Comparison of ENCODE assay signal across 8 mouse cellular contexts in the genomic region with DNA sequence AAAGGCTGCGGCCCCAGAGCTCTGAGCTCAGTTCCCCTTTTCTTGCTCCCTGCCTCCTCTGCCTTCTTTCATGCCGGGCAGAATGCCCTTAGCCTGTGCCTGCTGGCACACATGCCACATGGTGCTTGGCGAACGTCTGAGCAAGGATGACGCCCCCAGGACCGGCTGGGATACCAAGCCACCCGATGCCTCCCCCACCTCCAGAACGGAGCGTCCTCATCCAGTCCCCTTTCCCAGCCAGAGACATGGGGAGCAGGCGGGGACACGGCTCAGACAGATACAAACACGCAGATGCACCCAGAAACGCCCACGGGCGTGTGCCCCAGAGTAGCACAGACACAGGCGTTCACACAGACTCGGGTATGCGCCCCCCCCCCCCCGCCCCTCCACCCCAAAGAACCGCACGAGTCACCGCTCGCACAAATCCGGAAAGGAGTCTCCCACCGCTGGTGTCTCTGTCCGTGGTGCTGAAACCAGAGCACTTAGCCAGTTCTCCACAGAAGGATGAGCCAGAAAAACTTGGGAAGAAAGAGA. TPM values are rescaled to one million over a fixed set of nuclear protein-coding genes. Genes with fewer than 3 reads are reported as not detected.
DNase-seq lines count a peak whose midpoint lies in the region; ATAC-seq and TF ChIP-seq lines count a peak whose summit lies in the region.

No protein-coding gene starts in this region.

- no peak overlapping the region for H3K4me3 ChIP-seq in MEL (ENCODE audit: control insufficient read depth in 1 of 2, insufficient read depth in 1 of 2, low read depth in 2 of 2, low read length in 2 of 2)
- H3K4me3 ChIP-seq in heart, embryonic 14.5 days (ENCODE audit: control insufficient read depth in 1 of 2, insufficient read depth in 1 of 2, low read depth in 1 of 2, low read length in 2 of 2) = no peak overlapping the region
- peak overlapping the region; percentile 10; the same call in 1 of the 2 replicates for H3K4me3 ChIP-seq in layer of hippocampus, adult 2 months
- H3K4me3 ChIP-seq in midbrain, embryonic 12.5 days = no peak overlapping the region

- peaks cover 7 to 14% of the 10 kb centered on the region in 2 experiments for H3K27me3 ChIP-seq in MEL (ENCODE audit: control insufficient read depth in 1 of 2, insufficient read depth in 2 of 2, low read length in 2 of 2)
- peaks cover 88% of the 10 kb centered on the region for H3K27me3 ChIP-seq in heart, embryonic 14.5 days (ENCODE audit: control insufficient read depth, insufficient read depth, low read length)
- peaks cover 94% of the 10 kb centered on the region for H3K27me3 ChIP-seq in midbrain, embryonic 12.5 days

- TF ChIP-seq EP300 in MEL (IDR thresholded peaks at IDR 0.05; ENCODE audit: low read depth in 1 of 2, low read length in 2 of 2) = no peak

- WGBS in heart, embryonic 14.5 days = 2% methylated on average over 26 of the region's 26 CpGs
- WGBS in midbrain, embryonic 12.5 days = 2% methylated on average over 26 of the region's 26 CpGs

- TF ChIP-seq CTCF in MEL (IDR thresholded peaks at IDR 0.05 in 2 of 3, conservative IDR thresholded peaks at IDR 0.05 in 1 of 3; ENCODE audit: control insufficient read depth in 1 of 3, insufficient read depth in 1 of 3, low read depth in 2 of 3, low read length in 3 of 3, poor library complexity in 1 of 3, severe bottlenecking in 1 of 3) = no peak
- TF ChIP-seq CTCF in layer of hippocampus, adult 2 months (conservative IDR thresholded peaks at IDR 0.05) = no peak

- H3K79me2 ChIP-seq in MEL (ENCODE audit: control insufficient read depth, insufficient read depth, low read length, poor library complexity) = no peaks in the 10 kb centered on the region

- ATAC-seq in frontal cortex, adult (ENCODE audit: low TSS enrichment) = peak; percentile 77
- ATAC-seq in heart, embryonic 14.5 days (ENCODE audit: insufficient number of reproducible peaks, insufficient read depth, low FRiP score, low read depth) = no peak
- no peak for ATAC-seq in midbrain, embryonic 12.5 days (ENCODE audit: low FRiP score, low read depth)

- no peak overlapping the region for H3K9ac ChIP-seq in MEL (ENCODE audit: control insufficient read depth, low read depth, low read length, poor library complexity, severe bottlenecking)
- H3K9ac ChIP-seq in heart, embryonic 14.5 days (ENCODE audit: low read length) = no peak overlapping the region
- H3K9ac ChIP-seq in midbrain, embryonic 12.5 days (replicated peaks) = no peak overlapping the region

- H3K27ac ChIP-seq in MEL (ENCODE audit: control insufficient read depth, low read depth, low read length) = no peak overlapping the region
- no peak overlapping the region for H3K27ac ChIP-seq in heart, embryonic 14.5 days (replicated peaks in 1 of 2; ENCODE audit: control insufficient read depth in 1 of 2, insufficient read depth in 1 of 2, low read depth in 2 of 2, low read length in 2 of 2)
- H3K27ac ChIP-seq in layer of hippocampus, adult 2 months = peak overlapping the region; percentile 89
- H3K27ac ChIP-seq in midbrain, embryonic 12.5 days (replicated peaks) = no peak overlapping the region

- DNase-seq in frontal cortex, postnatal 14 days (ENCODE audit: low spot score in 2 of 2) = no peak
- DNase-seq in MEL (ENCODE audit: low read depth, low spot score) = peak; percentile 79
- peak; percentile 52 to 58 for DNase-seq in cerebellum, postnatal 36 days
- peak; percentile 87 to 89 for DNase-seq in layer of hippocampus, adult 2 months (ENCODE audit: low spot score in 2 of 2)
- DNase-seq in thymus, postnatal 14 days = peak; percentile 53

- H3K4me2 ChIP-seq in heart, embryonic 14.5 days (ENCODE audit: low read length) = 0 out of 2 replicates have a peak overlapping the region, but pooled peaks have one; percentile 20
- peak overlapping the region; percentile 17; the same call in 1 of the 2 replicates for H3K4me2 ChIP-seq in midbrain, embryonic 12.5 days (replicated peaks)

- H3K36me3 ChIP-seq in MEL (ENCODE audit: control insufficient read depth in 1 of 2, insufficient read depth in 2 of 2, low read length in 2 of 2) = no peaks in the 10 kb centered on the region
- no peaks in the 10 kb centered on the region for H3K36me3 ChIP-seq in heart, embryonic 14.5 days (ENCODE audit: control insufficient read depth, insufficient read depth, low read length)
- H3K36me3 ChIP-seq in midbrain, embryonic 12.5 days = no peaks in the 10 kb centered on the region

- no peak for TF ChIP-seq RAD21 in MEL (IDR thresholded peaks at IDR 0.05; ENCODE audit: low read depth, low read length)

- H3K9me3 ChIP-seq in MEL (replicated peaks; ENCODE audit: insufficient read depth, low read length) = no peaks in the 10 kb centered on the region
- H3K9me3 ChIP-seq in heart, embryonic 14.5 days (ENCODE audit: control insufficient read depth, low read length) = no peaks in the 10 kb centered on the region
- no peaks in the 10 kb centered on the region for H3K9me3 ChIP-seq in midbrain, embryonic 12.5 days

- TF ChIP-seq POLR2A in MEL (IDR thresholded peaks at IDR 0.05; ENCODE audit: control insufficient read depth in 1 of 2, insufficient read depth in 1 of 2, low read depth in 1 of 2, low read length in 2 of 2, poor library complexity in 1 of 2) = no peak

- H3K4me1 ChIP-seq in MEL (ENCODE audit: control insufficient read depth in 1 of 2, insufficient read depth in 2 of 2, low read length in 2 of 2) = peaks cover 0 to 2% of the 10 kb centered on the region in 2 experiments; a peak in 1 of 4 replicates
- H3K4me1 ChIP-seq in heart, embryonic 14.5 days (ENCODE audit: control insufficient read depth in 2 of 2, insufficient read depth in 2 of 2, low read length in 2 of 2) = no peaks in the 10 kb centered on the region
- 0 out of 2 replicates have a peak, but pooled peaks cover 3% of the 10 kb centered on the region for H3K4me1 ChIP-seq in midbrain, embryonic 12.5 days

TF ChIP-seq in MEL, 35 proteins besides CTCF, POLR2A, EP300 and RAD21:
- TF ChIP-seq ZC3H11A (IDR thresholded peaks at IDR 0.05; ENCODE audit: low read depth, low read length) (no peak), NELFE (IDR thresholded peaks at IDR 0.05; ENCODE audit: low read depth, low read length) (no peak), GABPA (IDR thresholded peaks at IDR 0.05; ENCODE audit: low read depth, low read length) (no peak), CHD2 (IDR thresholded peaks at IDR 0.05; ENCODE audit: low read length) (no peak), POLR2AphosphoS5 (IDR thresholded peaks at IDR 0.05; ENCODE audit: borderline replicate concordance, low read depth, low read length) (no peak), MEF2A (IDR thresholded peaks at IDR 0.05; ENCODE audit: extremely low read depth, insufficient replicate concordance, low read depth, low read length, poor library complexity, severe bottlenecking) (no peak), CHD1 (IDR thresholded peaks at IDR 0.05; ENCODE audit: low read depth, low read length) (no peak), USF1 (IDR thresholded peaks at IDR 0.05; ENCODE audit: low read depth, low read length) (no peak), SIN3A (IDR thresholded peaks at IDR 0.05; ENCODE audit: low read length) (peak; percentile 63), MXI1 (IDR thresholded peaks at IDR 0.05; ENCODE audit: low read depth, low read length) (peak; percentile 55), KAT2A (conservative IDR thresholded peaks at IDR 0.05; ENCODE audit: low read depth, low read length) (no peak), GATA1 (IDR thresholded peaks at IDR 0.05; ENCODE audit: low read depth, low read length) (no peak)

RNA-seq across cellular contexts. Expression of a gene that starts 15.6 kb away (rescaled TPM):
- not detected in 2 replicates for total RNA-seq in MEL (2012; rRNA removed)
- not detected for polyA plus RNA-seq in MEL (2012; ENCODE audit: insufficient read depth in 1 of 2, insufficient read length in 2 of 2, low read depth in 1 of 2, low replicate concordance in 2 of 2, missing spikeins in 1 of 2)
- polyA plus RNA-seq in heart, embryonic 14.5 days (2014; fragmentation: Nextera tagmentation; extraction: Ambion mirVana) = not detected in 2 replicates
- total RNA-seq in layer of hippocampus, adult 2 months (2021) = 100 to 1,000 TPM; 163 to 165 TPM
- polyA plus RNA-seq in midbrain, embryonic 12.5 days (2016; fragmentation: Nextera tagmentation; extraction: Ambion mirVana) = 1.3 and 2.3 TPM in 2 replicates

RNA-seq across cellular contexts. Expression of a gene that starts 34.3 kb away (rescaled TPM):
- 25.4 and 35.2 TPM in 2 replicates for total RNA-seq in MEL (2012; rRNA removed)
- 100 to 1,000 TPM in 1 of 2 experiments, not detected in 1; 114 TPM for polyA plus RNA-seq in MEL (2012; ENCODE audit: insufficient read depth in 1 of 2, insufficient read length in 2 of 2, low read depth in 1 of 2, low replicate concordance in 2 of 2, missing spikeins in 1 of 2)
- 42.2 and 48.3 TPM in 2 replicates for polyA plus RNA-seq in heart, embryonic 14.5 days (2014; fragmentation: Nextera tagmentation; extraction: Ambion mirVana)
- 10 to 100 TPM; 55.9 to 56.2 TPM for total RNA-seq in layer of hippocampus, adult 2 months (2021)
- polyA plus RNA-seq in midbrain, embryonic 12.5 days (2016; fragmentation: Nextera tagmentation; extraction: Ambion mirVana) = 1.2 and 1.4 TPM in 2 replicates

RNA-seq across cellular contexts. Expression of a gene that starts 44.3 kb away (rescaled TPM):
- 61.7 and 62.5 TPM in 2 replicates for total RNA-seq in MEL (2012; rRNA removed)
- 10 to 100 TPM in 1 of 2 experiments, not detected in 1; 53.0 TPM for polyA plus RNA-seq in MEL (2012; ENCODE audit: insufficient read depth in 1 of 2, insufficient read length in 2 of 2, low read depth in 1 of 2, low replicate concordance in 2 of 2, missing spikeins in 1 of 2)
- polyA plus RNA-seq in heart, embryonic 14.5 days (2014; fragmentation: Nextera tagmentation; extraction: Ambion mirVana) = 33.1 and 35.4 TPM in 2 replicates
- 10 to 100 TPM; 32.9 to 35.5 TPM for total RNA-seq in layer of hippocampus, adult 2 months (2021)
- 46.9 and 52.0 TPM in 2 replicates for polyA plus RNA-seq in midbrain, embryonic 12.5 days (2016; fragmentation: Nextera tagmentation; extraction: Ambion mirVana)

Comparison
In these comparisons a context has a peak if more than half of its experiments do, and no peak if none do; other contexts are left out.
1. DNase-seq: peak in MEL (single experiment), cerebellum, postnatal 36 days (2 of 2), layer of hippocampus, adult 2 months (2 of 2) and thymus, postnatal 14 days (single experiment); none in frontal cortex, postnatal 14 days (0 of 2).
2. RNA of a gene that starts 34.3 kb away (polyA plus RNA-seq): 114 TPM in MEL and 42.2 to 48.3 TPM in heart, embryonic 14.5 days; 1.2 to 1.4 TPM in midbrain, embryonic 12.5 days; every median in the first group is over 10 times any median in the second.